Mouse (Mus musculus): ENCODE results near the gene Neurod2. TPM values are rescaled to one million over a fixed set of nuclear protein-coding genes. Genes with fewer than 3 reads are reported as not detected.

The Neurod2 gene
- polyA plus RNA-seq, 1 experiment from 2014 or later = 0.17 TPM

Other genes starting within 250 kb of the Neurod2 start
- 22.5 and 28.8 TPM in 2 replicates for gene Fbxl20, start 179.2 kb downstream of the Neurod2 start, polyA plus RNA-seq (2015; fragmentation: Nextera tagmentation; extraction: Ambion mirVana)
- gene Med1, start 136.4 kb downstream of the Neurod2 start, polyA plus RNA-seq (2015; fragmentation: Nextera tagmentation; extraction: Ambion mirVana) = 78.3 and 78.4 TPM in 2 replicates
- 14.3 and 16.2 TPM in 2 replicates for gene Cdk12, start 126.6 kb downstream of the Neurod2 start, polyA plus RNA-seq (2015; fragmentation: Nextera tagmentation; extraction: Ambion mirVana)
- 1.2 and 2.0 TPM in 2 replicates for gene Ppp1r1b, start 18.8 kb upstream of the Neurod2 start, polyA plus RNA-seq (2015; fragmentation: Nextera tagmentation; extraction: Ambion mirVana)
- gene Stard3, start 28.7 kb upstream of the Neurod2 start, polyA plus RNA-seq (2015; fragmentation: Nextera tagmentation; extraction: Ambion mirVana) = 38.3 and 42.3 TPM in 2 replicates
- 0.89 and 1.1 TPM in 2 replicates for gene Tcap, start 54.2 kb upstream of the Neurod2 start, polyA plus RNA-seq (2015; fragmentation: Nextera tagmentation; extraction: Ambion mirVana)
- 0.45 and 1.3 TPM in 2 replicates for gene Pnmt, start 56.8 kb upstream of the Neurod2 start, polyA plus RNA-seq (2015; fragmentation: Nextera tagmentation; extraction: Ambion mirVana)
- gene Pgap3, start 70.8 kb upstream of the Neurod2 start, polyA plus RNA-seq (2015; fragmentation: Nextera tagmentation; extraction: Ambion mirVana) = 10.9 and 11.3 TPM in 2 replicates
- gene Erbb2, start 82.8 kb upstream of the Neurod2 start, polyA plus RNA-seq (2015; fragmentation: Nextera tagmentation; extraction: Ambion mirVana) = 49.6 and 51.1 TPM in 2 replicates
- gene Mien1, start 109.3 kb upstream of the Neurod2 start, polyA plus RNA-seq (2015; fragmentation: Nextera tagmentation; extraction: Ambion mirVana) = 78.0 and 90.7 TPM in 2 replicates
- gene Grb7, start 116.7 kb upstream of the Neurod2 start, polyA plus RNA-seq (2015; fragmentation: Nextera tagmentation; extraction: Ambion mirVana) = 12.4 and 12.5 TPM in 2 replicates
- gene Ikzf3, start 216.4 kb upstream of the Neurod2 start, polyA plus RNA-seq (2015; fragmentation: Nextera tagmentation; extraction: Ambion mirVana) = 0.27 and 0.58 TPM in 2 replicates
- gene Zpbp2, start 221.4 kb upstream of the Neurod2 start, polyA plus RNA-seq (2015; fragmentation: Nextera tagmentation; extraction: Ambion mirVana) = not detected in 2 replicates